Mouse (Mus musculus): ENCODE data around the gene A730071L15Rik. TPM values are rescaled to one million over a fixed set of nuclear protein-coding genes. Genes with fewer than 3 reads are reported as not detected.

The A730071L15Rik gene
- total and polyA plus RNA-seq, 3 experiments, result 0.42 TPM; not detected in 2

DNA sequence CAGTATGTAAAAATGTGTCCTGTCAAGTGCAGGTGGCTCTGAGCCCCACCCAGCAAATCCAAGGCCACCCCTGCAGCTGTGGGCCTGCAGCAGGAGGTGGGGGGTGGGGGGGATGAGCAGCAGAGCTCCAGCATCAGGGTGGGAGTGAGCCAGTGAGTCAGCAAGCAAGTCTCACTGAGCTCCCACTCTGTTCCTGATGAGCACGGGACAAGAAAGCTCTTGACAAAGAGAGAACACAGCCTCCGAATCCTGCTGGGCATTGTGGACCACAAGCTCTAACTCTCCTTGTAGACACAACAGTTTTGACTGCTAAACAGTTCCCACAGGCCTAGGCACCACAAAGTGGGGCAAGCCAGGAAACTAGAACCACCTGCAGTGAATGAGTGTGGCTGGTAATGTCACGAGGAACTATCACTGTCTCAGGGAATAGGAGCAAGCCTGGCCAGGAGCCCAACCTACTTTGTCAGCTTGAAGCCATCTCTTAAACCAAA lies 45.6 kb upstream of the A730071L15Rik start:
- Histone ChIP-seq H3K9me3 (replicated peaks; ENCODE audit: low read length) (peaks cover 2% of the 10 kb centered on the region), H3K79me2 (replicated peaks; ENCODE audit: control insufficient read depth, extremely low read depth, insufficient read depth, poor library complexity, severe bottlenecking) (peaks cover 16% of the 10 kb centered on the region), H3K27ac (ENCODE audit: insufficient read depth, low read depth) (no peak overlapping the region), H3K27me3 (replicated peaks) (no peaks in the 10 kb centered on the region), H3K4me2 (ENCODE audit: insufficient read depth, low read depth, poor library complexity, severe bottlenecking) (no peak overlapping the region), H3K4me1 (ENCODE audit: control insufficient read depth in 1 of 2, insufficient read depth in 2 of 2) (peaks cover 8 to 38% of the 10 kb centered on the region in 2 experiments; a peak in 3 of 4 replicates), H3K36me3 (replicated peaks in 1 of 2; ENCODE audit: control insufficient read depth in 1 of 2, insufficient read depth in 1 of 2, low read length in 1 of 2) (peaks cover 10 to 45% of the 10 kb centered on the region in 2 experiments), H3K4me3 (replicated peaks in 1 of 3; ENCODE audit: low read depth in 2 of 3, low read length in 2 of 3, poor library complexity in 1 of 3) (no peak overlapping the region), H3K9ac (ENCODE audit: insufficient read depth, low read depth) (no peak overlapping the region)
- dilution Hi-C loops (cut with MboI; ENCODE audit: extremely low pct_ligation_motif_present, extremely low pct_unique_long_range_greater_than_20kb, low sequenced_read_pairs) (no loop called here), in situ Hi-C loops (cut with MboI; ENCODE audit: low pct_ligation_motif_present, low pct_unique_long_range_greater_than_20kb, low sequenced_read_pairs) (no loop called here)
- TF ChIP-seq ETS1 (conservative IDR thresholded peaks at IDR 0.05; ENCODE audit: low read depth, low read length) (no peak), E2F4 (IDR thresholded peaks at IDR 0.05; ENCODE audit: insufficient replicate concordance, low read depth, low read length) (no peak), ZC3H11A (IDR thresholded peaks at IDR 0.05; ENCODE audit: low read depth, low read length) (no peak), USF2 (conservative IDR thresholded peaks at IDR 0.05; ENCODE audit: low read depth, low read length) (no peak), POLR2AphosphoS2 (IDR thresholded peaks at IDR 0.05; ENCODE audit: low read depth, low read length) (no peak)
- DNase-seq (ENCODE audit: extremely low read depth), result no peak

DNA sequence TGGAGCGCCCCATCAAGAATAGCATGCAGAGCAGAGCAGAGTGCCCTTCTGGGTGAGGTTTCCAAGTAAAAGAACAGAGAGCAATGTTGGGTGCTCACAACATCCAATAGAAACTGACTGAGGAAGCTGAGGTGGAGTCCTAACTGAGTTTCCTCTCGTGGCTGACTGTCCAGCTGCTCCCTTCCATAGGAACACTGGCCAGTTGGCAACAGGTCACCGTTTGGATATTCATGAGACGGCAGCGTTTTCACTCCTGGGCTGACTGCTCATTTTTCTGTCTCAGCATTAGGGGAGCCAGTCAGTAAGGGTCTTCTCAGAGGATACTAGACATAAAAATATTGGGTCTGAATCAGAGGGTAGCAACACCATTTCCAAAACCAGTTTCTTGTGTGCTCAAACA lies 43.2 kb upstream of the A730071L15Rik start:
- no peak overlapping the region for H3K9ac ChIP-seq (ENCODE audit: insufficient read depth, low read depth)
- no peaks in the 10 kb centered on the region for H3K27me3 ChIP-seq (replicated peaks)
- H3K4me1 ChIP-seq (ENCODE audit: control insufficient read depth in 1 of 2, insufficient read depth in 2 of 2), result peaks cover 8 to 62% of the 10 kb centered on the region in 2 experiments
- peaks cover 2% of the 10 kb centered on the region for H3K9me3 ChIP-seq (replicated peaks; ENCODE audit: low read length)
- in situ Hi-C loops (cut with MboI; ENCODE audit: low pct_ligation_motif_present, low pct_unique_long_range_greater_than_20kb, low sequenced_read_pairs) (no loop called here), dilution Hi-C loops (cut with MboI; ENCODE audit: extremely low pct_ligation_motif_present, extremely low pct_unique_long_range_greater_than_20kb, low sequenced_read_pairs) (no loop called here)
- TF ChIP-seq POLR2AphosphoS2 (IDR thresholded peaks at IDR 0.05; ENCODE audit: low read depth, low read length) (no peak), MAZ (IDR thresholded peaks at IDR 0.05; ENCODE audit: low read depth, low read length) (no peak), CHD2 (IDR thresholded peaks at IDR 0.05; ENCODE audit: low read length) (no peak), EP300 (IDR thresholded peaks at IDR 0.05; ENCODE audit: low read length) (no peak), ZC3H11A (IDR thresholded peaks at IDR 0.05; ENCODE audit: low read depth, low read length) (no peak), KAT2A (IDR thresholded peaks at IDR 0.05; ENCODE audit: insufficient replicate concordance, low read length) (no peak), TCF12 (IDR thresholded peaks at IDR 0.05; ENCODE audit: low read depth, low read length) (no peak), RCOR1 (conservative IDR thresholded peaks at IDR 0.05; ENCODE audit: low read depth, low read length) (no peak), SMC3 (IDR thresholded peaks at IDR 0.05; ENCODE audit: low read depth, low read length) (no peak)
- no peak overlapping the region for H3K27ac ChIP-seq (ENCODE audit: insufficient read depth, low read depth)
- H3K4me2 ChIP-seq (ENCODE audit: insufficient read depth, low read depth, poor library complexity, severe bottlenecking), result no peak overlapping the region
- peaks cover 21% of the 10 kb centered on the region for H3K79me2 ChIP-seq (replicated peaks; ENCODE audit: control insufficient read depth, extremely low read depth, insufficient read depth, poor library complexity, severe bottlenecking)
- peaks cover 0 to 35% of the 10 kb centered on the region in 2 experiments for H3K36me3 ChIP-seq (replicated peaks in 1 of 2; ENCODE audit: control insufficient read depth in 1 of 2, insufficient read depth in 1 of 2, low read length in 1 of 2)
- DNase-seq (ENCODE audit: extremely low read depth), result no peak
- no peak overlapping the region for H3K4me3 ChIP-seq (replicated peaks in 1 of 3; ENCODE audit: low read depth in 2 of 3, low read length in 2 of 3, poor library complexity in 1 of 3)

DNA sequence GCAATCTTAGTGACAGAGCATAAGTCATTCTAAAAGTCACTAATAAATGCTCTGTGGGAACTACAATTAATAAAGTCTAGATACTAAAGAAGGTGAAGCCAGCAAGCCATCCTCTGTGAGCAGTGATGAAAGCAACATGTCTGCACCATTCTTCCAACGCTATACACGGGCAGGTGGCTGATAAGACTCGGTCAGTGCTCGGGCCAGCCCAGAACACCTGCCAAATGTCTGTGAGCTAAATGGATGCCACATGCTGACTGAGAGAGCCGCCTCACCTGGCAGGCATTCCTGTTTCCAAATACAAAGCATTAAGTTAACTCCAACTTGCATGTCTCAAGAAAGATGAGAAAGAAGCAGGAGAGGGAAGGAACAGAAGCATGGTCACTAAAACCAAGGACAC lies 42.7 kb upstream of the A730071L15Rik start:
- no peak overlapping the region for H3K4me3 ChIP-seq (replicated peaks in 1 of 3; ENCODE audit: low read depth in 2 of 3, low read length in 2 of 3, poor library complexity in 1 of 3)
- no peak overlapping the region for H3K9ac ChIP-seq (ENCODE audit: insufficient read depth, low read depth)

More for the DNA sequence above, 42.7 kb upstream of the A730071L15Rik start:
- Histone ChIP-seq H3K4me1 (ENCODE audit: control insufficient read depth in 1 of 2, insufficient read depth in 2 of 2) (peaks cover 8 to 66% of the 10 kb centered on the region in 2 experiments), H3K4me2 (ENCODE audit: insufficient read depth, low read depth, poor library complexity, severe bottlenecking) (no peak overlapping the region), H3K79me2 (replicated peaks; ENCODE audit: control insufficient read depth, extremely low read depth, insufficient read depth, poor library complexity, severe bottlenecking) (peaks cover 21% of the 10 kb centered on the region), H3K27ac (ENCODE audit: insufficient read depth, low read depth) (no peak overlapping the region), H3K36me3 (replicated peaks in 1 of 2; ENCODE audit: control insufficient read depth in 1 of 2, insufficient read depth in 1 of 2, low read length in 1 of 2) (peaks cover 0 to 37% of the 10 kb centered on the region in 2 experiments), H3K27me3 (replicated peaks) (no peaks in the 10 kb centered on the region), H3K9me3 (replicated peaks; ENCODE audit: low read length) (peaks cover 2% of the 10 kb centered on the region)
- dilution Hi-C loops (cut with MboI; ENCODE audit: extremely low pct_ligation_motif_present, extremely low pct_unique_long_range_greater_than_20kb, low sequenced_read_pairs) (no loop called here), in situ Hi-C loops (cut with MboI; ENCODE audit: low pct_ligation_motif_present, low pct_unique_long_range_greater_than_20kb, low sequenced_read_pairs) (no loop called here)
- no peak for DNase-seq (ENCODE audit: extremely low read depth)
- TF ChIP-seq GABPA (IDR thresholded peaks at IDR 0.05; ENCODE audit: insufficient replicate concordance, low read depth, low read length) (no peak), MAZ (IDR thresholded peaks at IDR 0.05; ENCODE audit: low read depth, low read length) (no peak), POLR2AphosphoS2 (IDR thresholded peaks at IDR 0.05; ENCODE audit: low read depth, low read length) (no peak), CHD2 (IDR thresholded peaks at IDR 0.05; ENCODE audit: low read length) (no peak), CTCF (conservative IDR thresholded peaks at IDR 0.05 in 1 of 2, IDR thresholded peaks at IDR 0.05 in 1 of 2; ENCODE audit: low read depth in 2 of 2, low read length in 2 of 2) (no peak), ETS1 (conservative IDR thresholded peaks at IDR 0.05; ENCODE audit: low read depth, low read length) (no peak), ZKSCAN1 (IDR thresholded peaks at IDR 0.05; ENCODE audit: borderline replicate concordance, low read depth, low read length) (no peak), E2F4 (IDR thresholded peaks at IDR 0.05; ENCODE audit: insufficient replicate concordance, low read depth, low read length) (no peak), IRF4 (IDR thresholded peaks at IDR 0.05; ENCODE audit: low read depth, low read length) (no peak), RCOR1 (conservative IDR thresholded peaks at IDR 0.05; ENCODE audit: low read depth, low read length) (no peak), MXI1 (IDR thresholded peaks at IDR 0.05; ENCODE audit: low read depth, low read length) (no peak), ZNF384 (IDR thresholded peaks at IDR 0.05; ENCODE audit: low read depth, low read length) (no peak), PAX5 (IDR thresholded peaks at IDR 0.05; ENCODE audit: low read length) (no peak), MAFK (IDR thresholded peaks at IDR 0.05; ENCODE audit: insufficient replicate concordance, low read length) (no peak)
